In genomic region chr16:75193404-75193803, GRCm38 (mm10) we compare ENCODE assay signal across 14 mouse cellular contexts.
DNase-seq lines count a peak whose midpoint lies in the region; ATAC-seq and TF ChIP-seq lines count a peak whose summit lies in the region.
"Had no signal": no experiment of that assay in that cellular context is flagged by ENCODE, and none has a peak within 500 bp of the region (broad histone marks: within the 10 kb centered on the region; RNA-seq: fewer than 3 reads in every experiment).

No protein-coding gene starts in this region.

- no peak for TF ChIP-seq POLR2A in cerebellum, adult 2 months (IDR thresholded peaks at IDR 0.05; ENCODE audit: borderline replicate concordance, insufficient read depth, low read length)

- no peaks in the 10 kb centered on the region for H3K9me3 ChIP-seq in forebrain, embryonic 15.5 days
- H3K9me3 ChIP-seq: heart, embryonic 12.5 days; limb, embryonic 13.5 days had no signal

- H3K27me3 ChIP-seq in cerebellum, adult 2 months (ENCODE audit: control insufficient read depth, insufficient read depth, low read length) = no peaks in the 10 kb centered on the region
- no peaks in the 10 kb centered on the region for H3K27me3 ChIP-seq in forebrain, embryonic 15.5 days
- H3K27me3 ChIP-seq: heart, embryonic 12.5 days; limb, embryonic 13.5 days had no signal

- no peaks in the 10 kb centered on the region for H3K4me1 ChIP-seq in cerebellum, adult 2 months (ENCODE audit: control insufficient read depth, insufficient read depth, low read length)
- H3K4me1 ChIP-seq in forebrain, embryonic 15.5 days = no peaks in the 10 kb centered on the region
- H3K4me1 ChIP-seq: heart, embryonic 12.5 days; limb, embryonic 13.5 days had no signal

- ATAC-seq in forebrain, embryonic 15.5 days (replicated peaks) = no peak
- ATAC-seq: hindbrain, embryonic 16.5 days had no signal

- intact Hi-C loops in left cerebral cortex, adult 2 months (cut with DNase I) = no loop called here
- intact Hi-C loops in left cerebral cortex, postnatal 4 days (cut with DNase I) = no loop called here

- H3K4me3 ChIP-seq in left cerebral cortex, adult 2 months = no peak overlapping the region
- H3K4me3 ChIP-seq in cerebellum, adult 2 months (replicated peaks; ENCODE audit: insufficient read depth, low read depth, low read length) = no peak overlapping the region
- H3K4me3 ChIP-seq in forebrain, embryonic 15.5 days = no peak overlapping the region
- H3K4me3 ChIP-seq: heart, embryonic 12.5 days; limb, embryonic 13.5 days had no signal

- no peaks in the 10 kb centered on the region for H3K36me3 ChIP-seq in forebrain, embryonic 15.5 days
- H3K36me3 ChIP-seq: heart, embryonic 12.5 days; limb, embryonic 13.5 days had no signal

- no peak overlapping the region for H3K4me2 ChIP-seq in forebrain, embryonic 15.5 days (replicated peaks)
- H3K4me2 ChIP-seq: heart, embryonic 12.5 days; limb, embryonic 13.5 days had no signal

- no peak overlapping the region for H3K9ac ChIP-seq in forebrain, embryonic 15.5 days (replicated peaks)
- H3K9ac ChIP-seq: heart, embryonic 12.5 days; limb, embryonic 13.5 days had no signal

- peak; percentile 2 to 9 for DNase-seq in cerebellum, postnatal 10 days
- no peak for DNase-seq in cerebellum, adult 11 months
- DNase-seq in left cerebral cortex, adult 2 months (ENCODE audit: extremely low spot score in 1 of 2, low spot score in 2 of 2) = no peak
- no peak for DNase-seq in left cerebral cortex, postnatal 4 days
- peak; percentile 50 for DNase-seq in ES-CJ7 (ENCODE audit: low read depth, low spot score)
- DNase-seq in embryo, embryonic 11 days = peak; percentile 24
- DNase-seq in cerebellum, adult 2 months = no peak
- DNase-seq: cerebellum, adult 8-10 months; layer of hippocampus, adult 9-11 months had no signal

- no peak overlapping the region for H3K27ac ChIP-seq in left cerebral cortex, adult 2 months
- H3K27ac ChIP-seq in cerebellum, adult 2 months (ENCODE audit: insufficient read depth, low read length) = no peak overlapping the region
- H3K27ac ChIP-seq in forebrain, embryonic 15.5 days (replicated peaks) = no peak overlapping the region
- H3K27ac ChIP-seq: limb, embryonic 13.5 days; macrophage had no signal

- 47% methylated on average over 2 of the region's 2 CpGs for WGBS in cerebellum, adult 2 months
- 65% methylated on average over 2 of the region's 2 CpGs for WGBS in forebrain, embryonic 15.5 days

- peak; percentile 27 for TF ChIP-seq CTCF in left cerebral cortex, adult 2 months (IDR thresholded peaks at IDR 0.05)
- TF ChIP-seq CTCF in cerebellum, adult 2 months (IDR thresholded peaks at IDR 0.05; ENCODE audit: borderline replicate concordance, insufficient read depth, low read depth, low read length) = no peak

Comparison
In these comparisons a context has a peak if more than half of its experiments do, and no peak if none do; other contexts are left out.
1. DNase-seq: peak in cerebellum, postnatal 10 days (2 of 2), ES-CJ7 (single experiment) and embryo, embryonic 11 days (single experiment); none in cerebellum, adult 11 months (single experiment), left cerebral cortex, adult 2 months (0 of 2), left cerebral cortex, postnatal 4 days (single experiment) and cerebellum, adult 2 months (0 of 2).